Mouse (Mus musculus) heart, embryonic 15.5 days (tissue): ENCODE results near the gene Dnah7c. TPM values are rescaled to one million over a fixed set of nuclear protein-coding genes. Genes with fewer than 3 reads are reported as not detected.
"Not testable (repeated sequence)": the region's sequence is repeated elsewhere in the genome, so short reads cannot be mapped to it uniquely, and the experiment has no call there.

Source experiments
- ATAC-seq: fragments of 200-750 bp; cut with Nextera tagmentation; replicated peaks from 2 replicates; pipeline ENCODE4 v1.8.0; 2017; ENCODE audit warnings: low read depth, moderate TSS enrichment; ENCODE audit not compliant: insufficient number of reproducible peaks, insufficient read depth, low FRiP score
- H3K27ac ChIP-seq: fragments of 300-500 bp; sonication (generic); 2 replicates; pipeline ENCODE4 v1.5.1; 2015; ENCODE audit warnings: mild to moderate bottlenecking, inconsistent platforms
- H3K27me3 ChIP-seq: fragments of 300-500 bp; sonication (generic); 2 replicates; pipeline ENCODE4 v1.6.1; 2015; ENCODE audit warnings: inconsistent platforms
- H3K36me3 ChIP-seq: fragments of 300-500 bp; sonication (generic); 2 replicates; pipeline ENCODE4 v1.6.1; 2015; ENCODE audit warnings: mild to moderate bottlenecking, inconsistent platforms
- H3K4me1 ChIP-seq: fragments of 300-500 bp; sonication (generic); replicated peaks from 2 replicates; pipeline ENCODE4 v1.6.1; 2015; ENCODE audit warnings: inconsistent platforms
- H3K4me2 ChIP-seq: fragments of 300-500 bp; sonication (generic); 2 replicates; pipeline ENCODE4 v1.6.1; 2015; ENCODE audit warnings: inconsistent platforms, mild to moderate bottlenecking, moderate library complexity
- H3K4me3 ChIP-seq: fragments of 300-500 bp; sonication (generic); 2 replicates; pipeline ENCODE4 v1.5.1; 2015; ENCODE audit warnings: mild to moderate bottlenecking, inconsistent platforms
- H3K9ac ChIP-seq: fragments of 300-500 bp; sonication (generic); 2 replicates; pipeline ENCODE4 v1.6.1; 2015; ENCODE audit warnings: mild to moderate bottlenecking, inconsistent platforms
- H3K9me3 ChIP-seq: fragments of 300-500 bp; sonication (generic); replicated peaks from 2 replicates; pipeline ENCODE4 v1.6.1; 2016; ENCODE audit warnings: inconsistent platforms
- WGBS: fragments of 180-500 bp; shearing (Covaris S2); methylation state at CpG from one replicate; pipeline ENCODE4 v1.1.7; 2015; ENCODE audit warnings: mixed read lengths; 5-methylcytosine and 5-hydroxymethylcytosine counted together
- polyA plus RNA-seq: library from polyadenylated mRNA; unstranded; fragments of >200 nt; fragmentation: Nextera tagmentation; extraction: Ambion mirVana; gene quantifications from 2 replicates; pipeline ENCODE4 v1.2.1, GENCODE M21; 2015

The Dnah7c gene
- polyA plus RNA-seq, 1 experiment from 2014 or later: 0.04 TPM

DNA sequence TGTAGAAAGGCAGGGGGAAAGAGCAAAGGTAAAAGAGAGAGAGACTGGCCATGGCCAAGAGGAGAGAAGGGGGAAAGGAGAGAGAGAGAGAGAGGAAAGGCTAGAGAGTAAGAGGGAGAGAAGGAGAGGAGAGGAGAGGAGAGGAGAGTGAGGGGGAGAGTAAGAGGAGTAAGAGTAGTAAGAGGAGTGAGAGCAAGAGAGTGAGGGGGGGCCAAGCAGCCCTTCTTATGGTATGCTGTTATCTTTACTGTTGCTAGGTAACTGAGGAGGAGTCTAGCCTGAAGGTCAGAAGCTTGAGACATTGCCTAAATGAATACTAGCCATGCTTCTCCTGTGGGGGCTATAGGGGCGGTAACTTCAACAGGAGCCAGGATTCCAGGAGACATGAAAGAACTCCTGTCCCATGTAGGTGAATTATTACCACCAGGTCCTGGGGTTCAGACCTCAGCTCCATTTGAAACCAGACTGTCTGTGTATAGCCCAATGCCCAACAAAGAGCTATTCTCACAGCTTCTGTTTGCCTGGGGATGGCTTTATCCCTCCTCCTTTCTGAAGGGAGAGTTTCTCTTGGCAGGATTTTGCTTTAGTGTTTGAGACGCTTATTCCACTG lies 119.5 kb downstream of the Dnah7c start:
- ATAC-seq: no peak
- Histone ChIP-seq H3K27ac (no peak overlapping the region), H3K4me3 (no peak overlapping the region), H3K4me1 (no peaks in the 10 kb centered on the region), H3K4me2 (no peak overlapping the region), H3K36me3 (no peaks in the 10 kb centered on the region), H3K27me3 (no peaks in the 10 kb centered on the region), H3K9ac (no peak overlapping the region), H3K9me3 (no peaks in the 10 kb centered on the region)
- WGBS: 69% methylated on average over 2 of the region's 2 CpGs

DNA sequence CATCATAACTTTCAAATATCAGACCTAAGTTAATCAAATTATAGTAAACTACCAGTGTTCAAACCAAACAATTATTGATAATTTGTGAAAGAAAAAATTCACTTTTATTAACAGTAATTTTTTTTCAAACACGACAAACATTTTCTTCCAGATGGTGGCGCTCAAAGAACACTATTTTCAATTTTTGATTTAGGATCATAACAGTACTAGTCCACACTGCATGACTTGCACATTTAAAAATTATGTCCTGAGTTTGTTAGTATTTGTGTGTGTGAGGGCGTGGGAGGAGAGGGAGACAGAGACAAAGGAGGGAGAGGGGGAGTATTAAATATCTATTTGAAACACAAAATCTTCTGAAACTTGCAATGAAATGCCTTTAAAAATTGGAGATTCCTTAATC lies 155.0 kb downstream of the Dnah7c start:
- WGBS: 32% methylated on average over 3 of the region's 3 CpGs
- H3K4me3 ChIP-seq: no peak overlapping the region

DNA sequence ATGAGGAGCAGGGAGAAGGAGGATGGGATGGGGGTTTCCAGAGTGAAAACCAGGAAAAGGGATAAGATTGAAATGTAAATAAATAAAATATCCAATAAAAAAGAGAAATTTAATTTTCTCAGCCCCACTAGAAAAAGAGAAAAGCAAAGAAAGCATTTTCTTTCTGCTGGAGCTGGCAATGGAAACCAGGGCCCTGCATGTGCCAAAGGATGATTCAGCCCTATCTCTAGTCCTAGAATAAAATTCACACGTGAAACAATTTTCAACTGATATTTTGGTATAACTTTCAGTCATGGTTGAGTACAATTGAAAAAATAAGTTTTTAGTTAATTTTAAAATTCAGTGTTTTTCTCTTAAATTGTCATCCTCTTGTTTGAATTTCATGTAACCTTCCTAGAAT lies 168.4 kb downstream of the Dnah7c start:
- not testable (repeated sequence) for H3K27me3 ChIP-seq, H3K4me1 ChIP-seq, H3K4me3 ChIP-seq, H3K9ac ChIP-seq, H3K4me2 ChIP-seq, H3K27ac ChIP-seq, H3K9me3 ChIP-seq, ATAC-seq, H3K36me3 ChIP-seq
- WGBS: 71% methylated on average over 1 of the region's 1 CpGs

More for the DNA sequence above, 155.0 kb downstream of the Dnah7c start:
- Histone ChIP-seq H3K9ac (no peak overlapping the region), H3K4me1 (no peaks in the 10 kb centered on the region), H3K4me2 (no peak overlapping the region), H3K27me3 (no peaks in the 10 kb centered on the region), H3K36me3 (no peaks in the 10 kb centered on the region), H3K27ac (no peak overlapping the region), H3K9me3 (no peaks in the 10 kb centered on the region)
- ATAC-seq: no peak

DNA sequence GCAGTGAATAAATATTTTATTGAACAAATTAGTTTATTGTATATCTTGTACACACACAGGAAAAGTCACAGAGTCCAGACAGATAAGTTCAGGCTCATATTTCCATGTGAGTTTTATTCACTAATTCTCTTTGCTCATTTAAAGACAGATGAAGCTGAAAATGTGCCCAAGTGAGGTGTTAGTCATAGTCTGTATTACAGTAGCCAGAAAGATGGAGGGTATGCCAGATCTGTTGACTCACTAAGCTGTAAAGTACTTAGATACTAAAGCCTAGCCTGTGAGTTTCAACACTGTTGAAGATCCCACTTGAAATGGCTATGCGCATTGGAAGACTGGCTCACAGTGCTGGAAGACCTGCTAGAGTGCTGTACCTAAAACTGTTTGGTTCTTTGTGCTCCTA lies 171.0 kb downstream of the Dnah7c start:
- H3K4me1 ChIP-seq, H3K9ac ChIP-seq, H3K27ac ChIP-seq, H3K9me3 ChIP-seq, H3K36me3 ChIP-seq, H3K4me2 ChIP-seq, ATAC-seq, H3K27me3 ChIP-seq, H3K4me3 ChIP-seq: not testable (repeated sequence)
- 87% methylated on average over 1 of the region's 1 CpGs for WGBS

DNA sequence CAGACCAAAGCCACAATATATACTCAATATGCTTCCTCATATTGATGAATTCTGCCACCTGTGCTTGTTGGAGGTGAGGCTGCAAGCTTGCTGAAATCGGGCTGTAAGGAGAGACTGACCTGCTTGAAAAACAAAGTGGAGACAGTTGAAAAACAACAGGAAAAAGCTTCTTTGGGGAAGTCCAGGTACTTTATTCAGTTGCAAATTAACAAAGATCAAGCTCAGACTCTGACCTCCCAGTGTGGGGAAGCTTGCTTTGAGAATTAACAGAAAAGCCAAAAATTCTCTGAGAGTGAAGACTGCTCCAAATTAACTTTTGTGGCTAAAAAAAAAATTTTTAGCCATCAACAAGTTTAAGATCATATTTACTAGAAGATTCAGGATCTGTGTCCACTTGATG lies 194.9 kb downstream of the Dnah7c start:
- WGBS: 71% methylated on average over 1 of the region's 1 CpGs
- H3K4me2 ChIP-seq: no peak overlapping the region
- H3K36me3 ChIP-seq: no peaks in the 10 kb centered on the region
- H3K4me1 ChIP-seq: no peaks in the 10 kb centered on the region
- ATAC-seq: no peak
- H3K27me3 ChIP-seq: no peaks in the 10 kb centered on the region
- H3K4me3 ChIP-seq: no peak overlapping the region
- H3K9me3 ChIP-seq: no peaks in the 10 kb centered on the region
- H3K9ac ChIP-seq: no peak overlapping the region
- H3K27ac ChIP-seq: no peak overlapping the region

DNA sequence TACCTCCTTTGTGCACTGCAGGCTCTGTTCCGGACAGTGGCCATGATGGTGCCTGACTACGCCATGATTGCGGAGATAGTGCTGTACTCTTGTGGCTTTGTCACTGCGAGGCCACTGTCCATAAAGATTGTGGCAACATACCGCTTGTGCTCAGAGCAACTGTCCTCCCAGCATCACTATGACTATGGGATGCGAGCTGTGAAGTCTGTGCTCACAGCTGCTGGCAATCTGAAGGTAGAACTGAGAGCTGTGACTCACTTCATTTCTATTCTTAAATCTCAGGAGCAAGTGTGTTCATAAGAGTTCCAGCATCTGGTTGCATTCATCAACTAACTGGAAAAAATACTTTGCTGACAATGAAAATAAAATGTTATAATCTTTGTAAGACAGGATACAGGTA lies 200.5 kb downstream of the Dnah7c start:
- not testable (repeated sequence) for H3K36me3 ChIP-seq, H3K27ac ChIP-seq, ATAC-seq, H3K9me3 ChIP-seq, H3K9ac ChIP-seq, H3K4me1 ChIP-seq, H3K4me3 ChIP-seq, H3K27me3 ChIP-seq, H3K4me2 ChIP-seq
- WGBS: 90% methylated on average over 6 of the region's 6 CpGs

DNA sequence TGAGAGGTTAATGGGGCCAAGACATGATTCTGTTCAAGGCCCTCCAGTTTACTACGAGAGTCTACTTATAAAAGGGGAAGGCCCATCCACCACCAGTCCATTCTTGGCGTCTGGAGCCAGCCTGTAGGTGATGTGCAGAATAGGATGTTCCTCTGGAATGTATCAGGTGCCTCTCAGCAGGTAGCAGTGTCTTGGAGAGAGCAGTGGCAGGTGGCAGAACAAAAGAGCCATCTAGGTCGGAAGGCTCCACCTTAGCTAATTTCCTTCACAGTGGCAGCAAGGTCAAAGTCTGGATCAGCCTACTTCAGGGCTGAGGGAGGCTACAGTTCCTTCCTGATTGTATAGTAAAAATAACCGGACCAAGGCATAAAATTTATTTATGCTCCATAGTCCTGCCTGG lies 224.4 kb downstream of the Dnah7c start:
- H3K4me2 ChIP-seq, H3K27me3 ChIP-seq, H3K27ac ChIP-seq, ATAC-seq, H3K9me3 ChIP-seq, H3K9ac ChIP-seq, H3K4me3 ChIP-seq, H3K36me3 ChIP-seq, H3K4me1 ChIP-seq: not testable (repeated sequence)
- 80% methylated on average over 4 of the region's 4 CpGs for WGBS

DNA sequence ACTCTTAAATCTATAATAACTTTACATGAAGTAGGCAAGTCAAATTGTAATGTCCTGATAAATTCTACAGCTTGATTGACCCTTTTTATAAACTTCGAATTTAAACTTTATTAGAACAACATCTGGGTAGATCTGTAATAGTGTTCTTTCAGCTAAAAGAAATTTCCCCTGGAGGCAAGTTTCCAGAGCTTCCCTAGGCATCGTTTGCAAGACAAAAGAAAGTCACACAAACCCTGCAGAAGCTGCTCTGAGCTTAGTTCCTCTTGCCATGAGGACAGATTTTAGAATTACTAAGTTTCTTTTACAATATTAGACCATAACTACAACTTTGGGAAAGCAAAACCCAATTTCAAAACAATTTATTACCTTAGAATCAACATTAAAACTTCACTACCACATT lies 227.3 kb downstream of the Dnah7c start:
- not testable (repeated sequence) for H3K9me3 ChIP-seq, H3K4me3 ChIP-seq, H3K9ac ChIP-seq, ATAC-seq, H3K4me1 ChIP-seq, H3K27me3 ChIP-seq, H3K4me2 ChIP-seq, H3K36me3 ChIP-seq, H3K27ac ChIP-seq
- WGBS: 58% methylated on average over 2 of the region's 2 CpGs

DNA sequence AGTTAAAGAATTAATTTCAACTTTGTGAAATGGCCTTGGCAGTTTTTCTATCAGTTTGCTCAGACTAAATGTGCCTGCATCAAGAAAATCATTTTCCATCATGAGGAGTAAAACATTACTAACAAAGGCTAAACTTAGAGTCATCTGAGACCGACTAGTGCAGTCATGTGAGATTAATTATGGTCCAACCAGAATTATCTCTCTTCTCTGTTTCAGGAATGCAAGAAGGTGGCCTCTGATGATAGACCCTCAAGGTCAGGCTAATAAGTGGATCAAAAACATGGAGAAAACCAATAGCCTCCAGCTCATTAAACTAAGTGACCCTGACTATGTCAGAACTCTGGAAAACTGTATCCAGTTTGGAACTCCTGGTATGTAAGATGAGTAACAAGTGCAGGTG lies 299.4 kb downstream of the Dnah7c start:
- H3K4me2 ChIP-seq, H3K36me3 ChIP-seq, H3K27ac ChIP-seq, H3K4me1 ChIP-seq, H3K9ac ChIP-seq, H3K27me3 ChIP-seq, H3K4me3 ChIP-seq, H3K9me3 ChIP-seq, ATAC-seq: not testable (repeated sequence)
- 38% methylated on average over 1 of the region's 1 CpGs for WGBS

DNA sequence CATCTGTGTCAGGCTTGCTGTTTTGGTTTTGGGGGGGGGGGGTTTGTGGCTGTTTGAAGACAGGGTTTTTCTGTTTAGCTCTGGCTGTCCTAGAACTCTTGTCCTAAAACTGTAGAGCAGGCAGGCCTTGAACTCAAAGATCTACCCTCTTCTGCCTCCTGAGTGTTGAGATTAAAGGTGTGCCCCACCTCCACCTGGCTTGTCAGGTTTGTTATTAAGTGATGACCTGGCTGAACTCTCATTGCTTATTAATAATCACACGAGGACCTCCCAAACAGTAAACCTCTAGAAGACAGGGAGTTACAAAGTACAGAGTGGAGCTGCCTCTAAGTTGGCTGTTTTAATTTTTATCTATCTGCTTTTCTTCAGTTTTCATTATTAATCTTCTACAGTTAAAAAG lies 299.9 kb downstream of the Dnah7c start:
- Histone ChIP-seq H3K27me3 (no peaks in the 10 kb centered on the region), H3K9me3 (no peaks in the 10 kb centered on the region), H3K27ac (no peak overlapping the region), H3K36me3 (no peaks in the 10 kb centered on the region), H3K4me3 (no peak overlapping the region), H3K9ac (no peak overlapping the region), H3K4me2 (no peak overlapping the region), H3K4me1 (no peaks in the 10 kb centered on the region)
- ATAC-seq: no peak
- WGBS: 88% methylated on average over 1 of the region's 1 CpGs

DNA sequence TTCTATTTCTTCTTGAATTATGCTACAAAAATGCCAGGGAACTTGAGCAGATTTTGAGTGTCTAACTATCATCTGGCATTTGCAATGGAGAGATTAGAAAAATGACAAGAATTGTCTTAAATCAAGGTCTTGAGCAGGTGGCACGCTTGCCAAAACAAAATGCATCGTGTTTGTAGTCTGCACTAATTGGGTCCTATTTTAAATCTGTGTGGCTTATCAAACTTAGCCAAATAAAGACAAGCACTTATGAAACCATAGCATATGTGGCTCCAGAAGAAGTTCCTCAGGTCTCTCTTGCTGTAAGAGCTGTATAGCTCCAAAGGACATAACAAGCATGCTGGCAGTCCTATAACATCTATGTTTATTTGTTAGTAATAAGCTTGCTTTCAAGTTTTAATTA lies 300.3 kb downstream of the Dnah7c start:
- H3K9me3 ChIP-seq, ATAC-seq, H3K36me3 ChIP-seq, H3K27ac ChIP-seq, H3K4me3 ChIP-seq, H3K9ac ChIP-seq, H3K4me2 ChIP-seq, H3K27me3 ChIP-seq, H3K4me1 ChIP-seq: not testable (repeated sequence)
- WGBS: 78% methylated on average over 2 of the region's 2 CpGs

DNA sequence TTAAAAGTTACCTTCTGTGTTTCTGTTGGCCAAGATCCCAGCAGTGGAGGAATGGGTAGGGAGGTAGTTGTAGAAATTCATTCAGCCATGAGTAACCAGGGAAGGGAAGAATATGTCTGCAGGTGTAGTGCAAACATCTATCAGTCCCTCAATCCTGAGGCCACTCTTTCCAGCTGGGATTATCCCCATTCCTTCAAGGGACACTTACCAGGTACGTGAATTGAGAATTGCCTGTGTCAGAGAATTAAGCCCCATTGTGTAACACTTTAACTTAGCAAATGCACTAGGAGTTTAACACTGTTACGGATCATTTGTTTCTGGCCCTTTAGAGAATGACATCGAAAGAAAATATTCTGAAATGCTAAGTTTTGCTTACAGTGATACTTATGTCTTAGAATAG lies 304.3 kb downstream of the Dnah7c start:
- ATAC-seq, H3K27ac ChIP-seq, H3K27me3 ChIP-seq: not testable (repeated sequence)

More for the DNA sequence above, 304.3 kb downstream of the Dnah7c start:
- 91% methylated on average over 3 of the region's 3 CpGs for WGBS
- not testable (repeated sequence) for H3K36me3 ChIP-seq, H3K4me3 ChIP-seq, H3K4me2 ChIP-seq, H3K4me1 ChIP-seq, H3K9ac ChIP-seq, H3K9me3 ChIP-seq
